9 mouse cellular contexts compared by ENCODE assay signal in the genomic region with DNA sequence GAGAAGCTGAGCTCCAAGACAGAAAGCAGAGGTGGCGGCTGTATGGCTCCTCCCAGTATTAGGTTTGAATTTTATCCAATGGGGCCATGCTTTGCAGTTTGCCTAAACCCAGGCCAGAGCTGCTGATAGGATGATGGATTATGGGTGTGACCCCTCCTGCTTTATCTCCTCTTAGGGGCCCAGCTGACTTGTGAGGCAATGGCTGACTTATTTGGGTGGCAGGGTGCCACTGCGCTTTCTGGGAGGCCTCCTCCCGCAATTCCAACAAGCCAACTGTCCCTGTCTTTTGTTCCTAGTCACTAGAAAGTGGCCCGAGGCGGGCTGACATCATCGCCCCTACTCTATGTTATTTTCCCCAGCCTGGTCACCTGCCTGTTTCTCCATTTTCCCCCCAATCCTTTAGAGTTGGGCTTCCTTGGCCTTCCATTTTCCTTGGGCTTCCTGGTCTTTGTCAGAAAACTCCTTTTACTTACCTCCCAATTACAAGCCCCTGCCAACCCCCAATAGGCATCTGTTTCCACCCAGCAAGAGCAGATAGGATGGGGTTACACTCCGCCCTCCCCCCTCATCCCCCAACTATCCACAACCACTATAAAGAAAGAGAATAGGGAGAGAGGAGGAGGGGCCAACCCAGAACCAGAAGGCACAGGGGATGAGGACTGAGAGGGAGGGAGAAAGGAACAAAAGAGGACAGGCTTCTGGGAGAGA. TPM values are rescaled to one million over a fixed set of nuclear protein-coding genes. Genes with fewer than 3 reads are reported as not detected.
DNase-seq lines count a peak whose midpoint lies in the region; ATAC-seq and TF ChIP-seq lines count a peak whose summit lies in the region.
"Had no signal": no experiment of that assay in that cellular context is flagged by ENCODE, and none has a peak within 500 bp of the region (broad histone marks: within the 10 kb centered on the region; RNA-seq: fewer than 3 reads in every experiment).

No protein-coding gene starts in this region.

- peak overlapping the region; percentile 51 for H3K4me3 ChIP-seq in kidney, embryonic 15.5 days (replicated peaks)
- peak overlapping the region; percentile 56 for H3K4me3 ChIP-seq in forebrain, postnatal 0 days (ENCODE audit: low read depth, low read length)
- peak overlapping the region; percentile 58 for H3K4me3 ChIP-seq in hindbrain, embryonic 13.5 days
- peak overlapping the region; percentile 55 for H3K4me3 ChIP-seq in lung, embryonic 16.5 days (ENCODE audit: low read length)

- peaks cover 45% of the 10 kb centered on the region for H3K4me1 ChIP-seq in kidney, embryonic 15.5 days
- peaks cover 7% of the 10 kb centered on the region; the same call in 1 of the 2 replicates for H3K4me1 ChIP-seq in forebrain, postnatal 0 days (ENCODE audit: insufficient read depth)
- peaks cover 37% of the 10 kb centered on the region for H3K4me1 ChIP-seq in hindbrain, embryonic 13.5 days (replicated peaks)
- peaks cover 17% of the 10 kb centered on the region for H3K4me1 ChIP-seq in lung, embryonic 16.5 days (replicated peaks; ENCODE audit: control insufficient read depth, insufficient read depth, low read length)

- peak overlapping the region; percentile 99 for H3K27ac ChIP-seq in kidney, embryonic 15.5 days
- H3K27ac ChIP-seq in forebrain, postnatal 0 days (ENCODE audit: low read depth, low read length) = peak overlapping the region; percentile 87
- H3K27ac ChIP-seq in hindbrain, embryonic 13.5 days = peak overlapping the region; percentile 90
- H3K27ac ChIP-seq in lung, embryonic 16.5 days (ENCODE audit: low read length) = peak overlapping the region; percentile 97

- TF ChIP-seq CTCF in forebrain, postnatal 0 days (IDR thresholded peaks at IDR 0.05; ENCODE audit: low read depth) = no peak

- peak; percentile 31 for ATAC-seq in kidney, embryonic 15.5 days (replicated peaks; ENCODE audit: low FRiP score)
- ATAC-seq in forebrain, postnatal 0 days = peak; percentile 58
- ATAC-seq in hindbrain, embryonic 13.5 days (ENCODE audit: low FRiP score) = no peak; the same call in 1 of the 2 replicates
- ATAC-seq in lung, embryonic 16.5 days (ENCODE audit: low read depth) = peak; percentile 32
- no peak for ATAC-seq in frontal cortex, adult (ENCODE audit: low TSS enrichment)
- ATAC-seq: Patski had no signal

- H3K36me3 ChIP-seq in kidney, embryonic 15.5 days = peaks cover 29% of the 10 kb centered on the region
- H3K36me3 ChIP-seq in forebrain, postnatal 0 days (ENCODE audit: insufficient read depth) = peaks cover 6% of the 10 kb centered on the region; the same call in 1 of the 2 replicates
- H3K36me3 ChIP-seq in hindbrain, embryonic 13.5 days = peaks cover 24% of the 10 kb centered on the region
- H3K36me3 ChIP-seq in lung, embryonic 16.5 days (ENCODE audit: control insufficient read depth, insufficient read depth, low read length) = peaks cover 12% of the 10 kb centered on the region

- intact Hi-C loops in left cerebral cortex, postnatal 14 days (cut with DNase I) = no loop called here

- H3K9ac ChIP-seq in kidney, embryonic 15.5 days = peak overlapping the region; percentile 74
- peak overlapping the region; percentile 82 for H3K9ac ChIP-seq in forebrain, postnatal 0 days
- H3K9ac ChIP-seq in hindbrain, embryonic 13.5 days = peak overlapping the region; percentile 87
- peak overlapping the region; percentile 79 for H3K9ac ChIP-seq in lung, embryonic 16.5 days (ENCODE audit: low read length)

- DNase-seq in kidney, adult 18-20 months = no peak
- peak; percentile 62 for DNase-seq in forebrain, postnatal 0 days
- peak; percentile 72 for DNase-seq in retina, embryonic 14.5 days (ENCODE audit: low spot score)
- no peak for DNase-seq in left cerebral cortex, postnatal 14 days (ENCODE audit: low spot score in 2 of 2)

- H3K4me2 ChIP-seq in kidney, embryonic 15.5 days = peak overlapping the region; percentile 94
- peak overlapping the region; percentile 96 for H3K4me2 ChIP-seq in forebrain, postnatal 0 days (ENCODE audit: low read depth)
- peak overlapping the region; percentile 94 for H3K4me2 ChIP-seq in hindbrain, embryonic 13.5 days
- H3K4me2 ChIP-seq in lung, embryonic 16.5 days (ENCODE audit: low read depth, low read length) = peak overlapping the region; percentile 84

- H3K27me3 ChIP-seq in kidney, embryonic 15.5 days = no peaks in the 10 kb centered on the region
- H3K27me3 ChIP-seq in forebrain, postnatal 0 days (ENCODE audit: insufficient read depth, low read length) = no peaks in the 10 kb centered on the region
- peaks cover 7% of the 10 kb centered on the region; the same call in 1 of the 2 replicates for H3K27me3 ChIP-seq in hindbrain, embryonic 13.5 days
- H3K27me3 ChIP-seq in lung, embryonic 16.5 days (ENCODE audit: control insufficient read depth, insufficient read depth, low read depth, low read length) = peaks cover 3% of the 10 kb centered on the region; the same call in 1 of the 2 replicates

- 16% methylated on average over 7 of the region's 7 CpGs for WGBS in kidney, embryonic 15.5 days
- 20% methylated on average over 7 of the region's 7 CpGs for WGBS in forebrain, postnatal 0 days
- 14% methylated on average over 7 of the region's 7 CpGs for WGBS in hindbrain, embryonic 13.5 days
- 30% methylated on average over 7 of the region's 7 CpGs for WGBS in lung, embryonic 16.5 days

- H3K9me3 ChIP-seq in kidney, embryonic 15.5 days (replicated peaks) = peaks cover 5% of the 10 kb centered on the region
- 0 out of 2 replicates have a peak, but pooled peaks cover 8% of the 10 kb centered on the region for H3K9me3 ChIP-seq in forebrain, postnatal 0 days (ENCODE audit: low read length)
- H3K9me3 ChIP-seq in hindbrain, embryonic 13.5 days = peaks cover 11% of the 10 kb centered on the region
- 0 out of 2 replicates have a peak, but pooled peaks cover 4% of the 10 kb centered on the region for H3K9me3 ChIP-seq in lung, embryonic 16.5 days (ENCODE audit: control insufficient read depth, low read length)

RNA-seq across cellular contexts. Expression of a gene that starts 1.1 kb away (rescaled TPM):
- 29.1 and 32.1 TPM in 2 replicates for polyA plus RNA-seq in kidney, embryonic 15.5 days (2015; fragmentation: Nextera tagmentation; extraction: Ambion mirVana)
- 22.2 and 29.8 TPM in 2 replicates for total RNA-seq in forebrain, postnatal 0 days (2014; rRNA removed)
- polyA plus RNA-seq in forebrain, postnatal 0 days (2015; fragmentation: Nextera tagmentation; extraction: Ambion mirVana) = 13.4 and 13.5 TPM in 2 replicates
- 15.4 and 15.6 TPM in 2 replicates for polyA plus RNA-seq in hindbrain, embryonic 13.5 days (2015; fragmentation: Nextera tagmentation; extraction: Ambion mirVana)
- 24.6 and 26.0 TPM in 2 replicates for polyA plus RNA-seq in lung, embryonic 16.5 days (2015; fragmentation: Nextera tagmentation; extraction: Ambion mirVana)
- total RNA-seq in left cerebral cortex, postnatal 14 days (2021) = 1 to 10 TPM; 5.8 to 8.1 TPM
- polyA plus RNA-seq: Patski had no signal

RNA-seq across cellular contexts. Expression of a gene that starts 7.7 kb away (rescaled TPM):
- polyA plus RNA-seq in kidney, embryonic 15.5 days (2015; fragmentation: Nextera tagmentation; extraction: Ambion mirVana) = not detected in 2 replicates
- 0.38 TPM in 1 of 2 replicates, not detected in the other for total RNA-seq in forebrain, postnatal 0 days (2014; rRNA removed)
- polyA plus RNA-seq in forebrain, postnatal 0 days (2015; fragmentation: Nextera tagmentation; extraction: Ambion mirVana) = 0.18 and 0.58 TPM in 2 replicates
- polyA plus RNA-seq in hindbrain, embryonic 13.5 days (2015; fragmentation: Nextera tagmentation; extraction: Ambion mirVana) = 0.38 and 0.83 TPM in 2 replicates
- polyA plus RNA-seq in lung, embryonic 16.5 days (2015; fragmentation: Nextera tagmentation; extraction: Ambion mirVana) = not detected in 2 replicates
- total RNA-seq in left cerebral cortex, postnatal 14 days (2021) = not detected
- polyA plus RNA-seq: Patski had no signal

RNA-seq across cellular contexts. Expression of a gene that starts 11.3 kb away (rescaled TPM):
- polyA plus RNA-seq in kidney, embryonic 15.5 days (2015; fragmentation: Nextera tagmentation; extraction: Ambion mirVana) = 0.96 and 2.0 TPM in 2 replicates
- 17.9 and 19.9 TPM in 2 replicates for total RNA-seq in forebrain, postnatal 0 days (2014; rRNA removed)
- polyA plus RNA-seq in forebrain, postnatal 0 days (2015; fragmentation: Nextera tagmentation; extraction: Ambion mirVana) = 17.7 and 22.7 TPM in 2 replicates
- 7.0 and 7.1 TPM in 2 replicates for polyA plus RNA-seq in hindbrain, embryonic 13.5 days (2015; fragmentation: Nextera tagmentation; extraction: Ambion mirVana)
- 1.2 and 1.7 TPM in 2 replicates for polyA plus RNA-seq in lung, embryonic 16.5 days (2015; fragmentation: Nextera tagmentation; extraction: Ambion mirVana)
- 10 to 100 TPM; 38.2 to 40.8 TPM for total RNA-seq in left cerebral cortex, postnatal 14 days (2021)
- polyA plus RNA-seq: Patski had no signal

RNA-seq across cellular contexts. Expression of a gene that starts 11.9 kb away (rescaled TPM):
- polyA plus RNA-seq in kidney, embryonic 15.5 days (2015; fragmentation: Nextera tagmentation; extraction: Ambion mirVana) = 47.6 and 53.8 TPM in 2 replicates
- total RNA-seq in forebrain, postnatal 0 days (2014; rRNA removed) = 327 and 359 TPM in 2 replicates
- 230 and 282 TPM in 2 replicates for polyA plus RNA-seq in forebrain, postnatal 0 days (2015; fragmentation: Nextera tagmentation; extraction: Ambion mirVana)
- 148 and 158 TPM in 2 replicates for polyA plus RNA-seq in hindbrain, embryonic 13.5 days (2015; fragmentation: Nextera tagmentation; extraction: Ambion mirVana)
- polyA plus RNA-seq in lung, embryonic 16.5 days (2015; fragmentation: Nextera tagmentation; extraction: Ambion mirVana) = 27.2 and 28.3 TPM in 2 replicates
- 100 to 1,000 TPM; 630 to 690 TPM for total RNA-seq in left cerebral cortex, postnatal 14 days (2021)

RNA-seq across cellular contexts. Expression of a gene that starts 32.5 kb away (rescaled TPM):
- 144 and 157 TPM in 2 replicates for polyA plus RNA-seq in kidney, embryonic 15.5 days (2015; fragmentation: Nextera tagmentation; extraction: Ambion mirVana)
- total RNA-seq in forebrain, postnatal 0 days (2014; rRNA removed) = 113 and 116 TPM in 2 replicates
- polyA plus RNA-seq in forebrain, postnatal 0 days (2015; fragmentation: Nextera tagmentation; extraction: Ambion mirVana) = 105 and 126 TPM in 2 replicates
- polyA plus RNA-seq in hindbrain, embryonic 13.5 days (2015; fragmentation: Nextera tagmentation; extraction: Ambion mirVana) = 165 and 167 TPM in 2 replicates
- polyA plus RNA-seq in lung, embryonic 16.5 days (2015; fragmentation: Nextera tagmentation; extraction: Ambion mirVana) = 89.1 and 92.8 TPM in 2 replicates
- total RNA-seq in left cerebral cortex, postnatal 14 days (2021) = 100 to 1,000 TPM; 233 to 257 TPM

Comparison
In these comparisons a context has a peak if more than half of its experiments do, and no peak if none do; other contexts are left out.
1. ATAC-seq: peak in kidney, embryonic 15.5 days (single experiment), forebrain, postnatal 0 days (single experiment) and lung, embryonic 16.5 days (single experiment); none in hindbrain, embryonic 13.5 days (single experiment) and frontal cortex, adult (single experiment).
2. DNase-seq: peak in forebrain, postnatal 0 days (single experiment) and retina, embryonic 14.5 days (single experiment); none in kidney, adult 18-20 months (single experiment) and left cerebral cortex, postnatal 14 days (0 of 2).
3. Peak in every context shown above with its lines, with median percentiles within 50 percentile points of each other: H3K27ac ChIP-seq, H3K4me2 ChIP-seq, H3K4me3 ChIP-seq and H3K9ac ChIP-seq.